Mouse (Mus musculus) limb, embryonic 13.5 days (tissue): ENCODE measurements around the gene Plxnb2. TPM values are rescaled to one million over a fixed set of nuclear protein-coding genes. Genes with fewer than 3 reads are reported as not detected.

Experiments used
- ATAC-seq: fragments of 200-750 bp; cut with Nextera tagmentation; 2 replicates; pipeline ENCODE4 v1.8.0; 2017; ENCODE audit warnings: low read depth, moderate number of reproducible peaks, moderate TSS enrichment; ENCODE audit not compliant: low FRiP score
- H3K27ac ChIP-seq: fragments of 300-500 bp; sonication (generic); 2 replicates; pipeline ENCODE4 v1.5.1; 2015; ENCODE audit warnings: inconsistent platforms, mild to moderate bottlenecking, moderate library complexity
- H3K27me3 ChIP-seq: fragments of 300-500 bp; sonication (generic); 2 replicates; pipeline ENCODE4 v1.6.1; 2015; ENCODE audit warnings: mild to moderate bottlenecking, inconsistent platforms
- H3K36me3 ChIP-seq: fragments of 300-500 bp; sonication (generic); 2 replicates; pipeline ENCODE4 v1.6.1; 2015; ENCODE audit warnings: inconsistent platforms, mild to moderate bottlenecking, moderate library complexity
- H3K4me1 ChIP-seq: fragments of 300-500 bp; sonication (generic); 2 replicates; pipeline ENCODE4 v1.6.1; 2015; ENCODE audit warnings: inconsistent platforms
- H3K4me2 ChIP-seq: fragments of 300-500 bp; sonication (generic); replicated peaks from 2 replicates; pipeline ENCODE4 v1.6.1; 2015; ENCODE audit warnings: inconsistent platforms, mild to moderate bottlenecking, moderate library complexity
- H3K4me3 ChIP-seq: fragments of 300-500 bp; sonication (generic); 2 replicates; pipeline ENCODE4 v1.5.1; 2015; ENCODE audit warnings: moderate library complexity, mild to moderate bottlenecking, inconsistent platforms
- H3K9ac ChIP-seq: fragments of 300-500 bp; sonication (generic); 2 replicates; pipeline ENCODE4 v1.6.1; 2015; ENCODE audit warnings: mild to moderate bottlenecking, inconsistent platforms
- H3K9me3 ChIP-seq: fragments of 300-500 bp; sonication (generic); 2 replicates; pipeline ENCODE4 v1.6.1; 2016; ENCODE audit warnings: inconsistent platforms
- WGBS: fragments of 180-500 bp; shearing (Covaris S2); methylation state at CpG from one replicate; pipeline ENCODE4 v1.1.7; 2015; 5-methylcytosine and 5-hydroxymethylcytosine counted together
- polyA plus RNA-seq: library from polyadenylated mRNA; unstranded; fragments of >200 nt; fragmentation: Nextera tagmentation; extraction: Ambion mirVana; gene quantifications from 2 replicates; pipeline ENCODE4 v1.2.1, GENCODE M21; 2015

Gene Plxnb2
- polyA plus RNA-seq, 1 experiment from 2014 or later, result 144 TPM

DNA sequence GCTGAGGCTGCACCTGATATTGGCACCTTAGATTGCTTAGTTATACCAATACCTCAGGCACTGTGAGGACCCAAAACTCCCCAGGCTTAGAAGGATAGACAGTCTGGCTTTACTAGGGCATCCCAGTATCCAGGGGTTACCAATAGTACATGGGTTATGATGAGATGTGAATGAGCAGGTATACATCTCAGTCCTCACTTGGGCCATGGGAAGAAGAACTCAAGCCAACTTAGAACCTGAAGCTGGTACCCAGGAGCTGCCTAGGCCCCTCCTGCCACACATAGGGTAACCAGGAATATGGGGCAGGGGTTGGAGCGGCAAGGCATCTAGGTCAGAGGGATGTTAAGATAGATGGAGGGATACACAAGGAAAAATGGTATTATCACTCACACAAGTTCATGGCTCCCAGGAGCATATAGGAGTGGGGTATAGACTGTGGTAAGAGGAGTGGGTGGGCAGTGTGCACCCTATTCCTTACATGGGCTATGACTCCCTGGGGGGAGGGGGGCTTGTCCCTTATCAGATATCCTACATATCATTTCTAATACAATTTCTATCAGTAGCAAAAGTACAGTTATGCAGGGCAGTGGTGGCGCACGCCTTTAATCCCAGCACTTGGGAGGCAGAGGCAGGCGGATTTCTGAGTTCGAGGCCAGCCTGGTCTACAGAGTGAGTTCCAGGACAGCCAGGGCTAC is 44.0 kb downstream of the Plxnb2 start:
- no peak overlapping the region for H3K9ac ChIP-seq
- WGBS, result 97% methylated on average over 5 of the region's 5 CpGs
- no peaks in the 10 kb centered on the region for H3K36me3 ChIP-seq
- H3K27ac ChIP-seq, result no peak overlapping the region
- H3K4me2 ChIP-seq, result no peak overlapping the region
- peaks cover 20% of the 10 kb centered on the region for H3K4me1 ChIP-seq
- ATAC-seq, result no peak
- no peak overlapping the region for H3K4me3 ChIP-seq
- peaks cover 32% of the 10 kb centered on the region for H3K27me3 ChIP-seq
- no peaks in the 10 kb centered on the region for H3K9me3 ChIP-seq

DNA sequence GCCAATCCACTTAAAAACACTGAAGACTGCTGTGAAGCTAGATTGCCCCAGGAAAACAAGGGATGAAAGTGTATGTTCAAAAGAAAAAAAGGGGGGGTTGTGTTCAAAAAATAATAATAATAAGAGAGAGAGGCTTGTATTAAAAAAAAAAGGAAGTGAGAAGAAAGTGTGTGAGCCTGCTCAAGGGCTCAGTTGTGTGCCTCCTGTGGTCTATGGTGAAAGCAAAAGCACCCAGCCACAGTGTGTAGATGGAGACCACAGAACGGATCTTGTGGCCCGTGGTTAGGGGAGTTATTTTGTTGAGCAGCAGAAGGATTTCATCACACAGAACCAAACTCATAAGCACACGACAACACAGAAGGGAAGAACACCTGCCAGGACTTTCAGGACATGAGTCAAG is 49.3 kb downstream of the Plxnb2 start:
- Histone ChIP-seq H3K4me2 (no peak overlapping the region), H3K4me1 (peaks cover 12% of the 10 kb centered on the region), H3K36me3 (no peaks in the 10 kb centered on the region), H3K27ac (no peak overlapping the region), H3K9me3 (no peaks in the 10 kb centered on the region), H3K9ac (no peak overlapping the region), H3K27me3 (no peaks in the 10 kb centered on the region), H3K4me3 (no peak overlapping the region)
- no peak for ATAC-seq
- 85% methylated on average over 3 of the region's 3 CpGs for WGBS

DNA sequence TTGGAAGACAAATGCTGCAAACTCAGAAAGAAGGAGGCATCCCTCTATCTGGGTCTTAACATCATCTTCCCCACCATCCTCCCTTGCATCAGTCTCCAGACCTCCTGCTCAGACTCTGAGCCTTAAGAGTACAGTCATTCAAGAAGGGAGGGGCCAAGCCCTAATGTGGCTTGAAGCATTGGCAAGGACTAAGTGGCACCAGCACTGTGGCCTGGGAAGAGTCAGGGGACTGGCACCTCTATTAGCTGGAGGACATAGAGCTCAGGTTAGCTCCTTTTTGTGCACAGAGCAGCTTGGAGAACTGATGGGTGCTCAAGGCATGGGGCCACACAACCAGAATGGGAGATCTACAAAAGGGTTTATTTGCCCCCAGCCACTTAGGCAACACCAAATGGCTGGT is 50.3 kb downstream of the Plxnb2 start:
- Histone ChIP-seq H3K27me3 (no peaks in the 10 kb centered on the region), H3K9ac (no peak overlapping the region), H3K4me3 (no peak overlapping the region), H3K36me3 (peaks cover 4% of the 10 kb centered on the region; the same call in 1 of the 2 replicates), H3K27ac (no peak overlapping the region), H3K9me3 (no peaks in the 10 kb centered on the region), H3K4me2 (no peak overlapping the region), H3K4me1 (peaks cover 12% of the 10 kb centered on the region)
- ATAC-seq, result no peak

DNA sequence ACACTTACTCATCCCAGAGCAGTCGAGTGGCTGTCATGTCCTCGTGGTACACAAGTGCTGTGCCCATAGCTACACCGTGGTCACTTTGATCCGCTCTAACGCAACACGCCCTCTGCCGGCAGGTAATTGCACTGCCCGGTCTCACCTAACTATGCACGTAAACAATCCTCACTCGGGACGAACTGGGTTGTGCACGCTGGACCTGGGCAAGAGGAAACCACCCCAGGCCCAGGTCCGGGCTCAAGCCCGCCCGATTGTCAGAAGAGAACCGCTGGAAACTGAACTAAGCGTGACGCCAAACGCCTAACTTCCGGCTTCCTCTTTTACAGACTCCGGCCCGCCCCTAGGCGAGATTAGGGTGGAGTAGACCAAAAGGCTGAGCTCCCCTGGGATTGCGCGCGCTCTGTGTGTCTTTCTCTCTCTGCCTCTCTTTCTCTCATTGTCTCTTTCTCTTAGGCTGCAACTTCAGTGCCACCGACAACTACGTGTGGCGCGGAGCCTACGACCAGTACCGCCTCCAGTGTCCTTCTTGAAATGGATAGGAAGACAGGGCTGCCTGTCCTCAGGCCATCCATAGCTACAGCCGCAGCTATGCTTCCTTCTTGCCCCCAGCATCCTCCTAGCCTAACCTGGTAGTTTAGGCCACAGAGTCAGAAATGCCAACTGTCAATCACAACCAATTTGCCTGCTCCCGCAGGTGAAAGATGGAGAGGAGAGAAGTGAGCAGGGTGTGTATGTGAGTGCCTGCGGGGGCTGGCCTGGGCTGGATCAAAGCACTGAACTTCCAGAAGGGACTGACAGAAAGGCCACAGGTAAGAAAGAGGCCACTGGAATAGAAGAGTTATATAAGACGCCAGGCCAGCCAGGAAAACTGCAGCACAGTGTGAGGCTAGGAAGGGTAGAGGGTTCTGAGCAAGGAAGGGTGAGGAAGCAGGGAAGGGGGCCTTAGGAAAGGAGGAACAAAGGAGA is 51.9 kb downstream of the Plxnb2 start, which contains the start of gene Hdac10:
Hdac10 (minus strand) TSS at position 319 of the 969 bp plus-strand sequence.
- 3% methylated on average over 36 of the region's 36 CpGs for WGBS
- Histone ChIP-seq H3K4me2 (peak within 1 kb of the TSS; percentile 86), H3K27me3 (no peaks in the 10 kb centered on the region), H3K36me3 (peaks cover 7% of the 10 kb centered on the region; the same call in 1 of the 2 replicates), H3K9ac (peak within 1 kb of the TSS; percentile 75), H3K9me3 (no peaks in the 10 kb centered on the region), H3K4me3 (peak within 1 kb of the TSS; percentile 63), H3K4me1 (peaks cover 19% of the 10 kb centered on the region), H3K27ac (peak within 1 kb of the TSS; percentile 68)
- ATAC-seq, result peak; percentile 82

DNA sequence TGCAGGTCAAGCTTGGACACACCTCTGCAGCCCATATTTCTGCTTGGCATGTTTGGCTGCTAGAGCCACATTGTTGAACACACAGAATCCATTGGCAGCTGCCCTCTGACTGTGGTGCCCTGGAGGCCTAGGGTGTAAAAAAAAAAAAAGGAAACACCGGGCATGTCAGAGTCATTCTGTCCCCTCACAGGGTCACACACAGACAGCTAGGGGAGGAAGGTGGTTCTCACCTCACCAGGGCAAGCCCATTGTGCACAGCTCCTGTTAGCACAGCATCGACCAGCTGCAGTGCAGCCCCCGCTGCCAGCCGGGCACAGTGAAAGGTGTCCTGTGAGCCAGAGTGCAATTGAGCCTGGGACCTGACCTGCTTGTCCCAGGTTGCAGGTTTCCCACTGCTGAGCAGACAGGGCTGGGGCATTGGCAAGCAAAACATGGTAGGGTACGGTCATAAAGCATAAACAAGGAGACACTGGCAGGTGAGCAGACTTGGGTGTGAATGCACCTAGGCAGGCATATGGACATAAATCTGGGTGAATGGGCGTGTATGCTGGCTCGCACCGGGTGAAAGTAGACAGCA is 53.1 kb downstream of the Plxnb2 start:
- H3K36me3 ChIP-seq, result peaks cover 7% of the 10 kb centered on the region; the same call in 1 of the 2 replicates
- H3K4me3 ChIP-seq, result peak overlapping the region; percentile 63
- H3K4me1 ChIP-seq, result peaks cover 23% of the 10 kb centered on the region
- no peak overlapping the region for H3K27ac ChIP-seq
- H3K9ac ChIP-seq, result peak overlapping the region; percentile 75; the same call in 1 of the 2 replicates
- no peaks in the 10 kb centered on the region for H3K27me3 ChIP-seq
- WGBS, result 82% methylated on average over 8 of the region's 8 CpGs
- H3K9me3 ChIP-seq, result no peaks in the 10 kb centered on the region
- ATAC-seq, result no peak
- peak overlapping the region; percentile 86 for H3K4me2 ChIP-seq

DNA sequence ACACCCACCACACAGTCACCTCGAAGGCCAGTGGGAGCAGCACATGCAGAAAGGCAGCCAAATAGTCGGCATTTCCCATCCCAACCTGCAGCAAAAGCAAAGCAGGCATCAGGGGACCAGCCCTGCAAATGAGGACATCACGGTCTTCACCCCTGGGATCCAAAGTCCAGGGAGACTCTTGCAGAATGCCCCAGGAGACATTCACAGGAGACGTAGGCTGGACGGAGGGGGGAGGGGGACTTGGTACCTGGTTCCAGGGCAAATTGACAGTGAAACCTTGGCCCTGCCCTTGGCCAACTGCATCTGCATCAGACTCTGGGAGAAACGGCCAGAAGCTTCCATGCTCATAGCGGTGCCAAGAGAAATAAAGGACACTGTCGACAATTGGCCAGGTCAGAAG is 54.0 kb downstream of the Plxnb2 start:
- H3K4me3 ChIP-seq, result no peak overlapping the region
- 88% methylated on average over 8 of the region's 8 CpGs for WGBS
- H3K27me3 ChIP-seq, result no peaks in the 10 kb centered on the region
- no peak overlapping the region for H3K4me2 ChIP-seq
- H3K9ac ChIP-seq, result no peak overlapping the region
- no peak for ATAC-seq
- no peak overlapping the region for H3K27ac ChIP-seq
- H3K36me3 ChIP-seq, result peaks cover 7% of the 10 kb centered on the region; the same call in 1 of the 2 replicates
- peaks cover 31% of the 10 kb centered on the region for H3K4me1 ChIP-seq
- no peaks in the 10 kb centered on the region for H3K9me3 ChIP-seq

DNA sequence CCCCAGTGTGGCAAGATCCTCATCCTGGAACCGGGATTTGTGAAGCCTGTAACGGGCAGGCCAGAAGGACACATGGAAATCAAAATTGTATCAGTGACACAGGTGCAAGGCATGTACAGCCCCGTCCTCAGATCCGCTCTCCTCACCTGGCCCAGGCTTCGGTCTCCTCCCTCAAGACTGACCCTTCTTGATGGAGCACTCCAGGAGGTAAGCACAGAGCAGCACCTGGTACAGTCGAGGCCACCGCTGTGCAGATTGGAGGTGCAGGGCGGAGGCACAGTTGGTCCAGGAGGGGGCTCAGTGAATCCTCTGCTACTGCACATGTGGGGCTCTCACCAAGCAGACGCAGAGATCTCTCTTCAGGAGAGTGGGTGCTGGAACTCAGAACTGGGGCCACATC is 55.2 kb downstream of the Plxnb2 start:
- no peak overlapping the region for H3K4me3 ChIP-seq
- no peaks in the 10 kb centered on the region for H3K27me3 ChIP-seq
- no peak overlapping the region for H3K27ac ChIP-seq
- H3K4me2 ChIP-seq, result no peak overlapping the region
- peaks cover 9% of the 10 kb centered on the region for H3K36me3 ChIP-seq
- peaks cover 44% of the 10 kb centered on the region for H3K4me1 ChIP-seq
- 93% methylated on average over 9 of the region's 9 CpGs for WGBS
- ATAC-seq, result no peak
- no peak overlapping the region for H3K9ac ChIP-seq
- no peaks in the 10 kb centered on the region for H3K9me3 ChIP-seq

DNA sequence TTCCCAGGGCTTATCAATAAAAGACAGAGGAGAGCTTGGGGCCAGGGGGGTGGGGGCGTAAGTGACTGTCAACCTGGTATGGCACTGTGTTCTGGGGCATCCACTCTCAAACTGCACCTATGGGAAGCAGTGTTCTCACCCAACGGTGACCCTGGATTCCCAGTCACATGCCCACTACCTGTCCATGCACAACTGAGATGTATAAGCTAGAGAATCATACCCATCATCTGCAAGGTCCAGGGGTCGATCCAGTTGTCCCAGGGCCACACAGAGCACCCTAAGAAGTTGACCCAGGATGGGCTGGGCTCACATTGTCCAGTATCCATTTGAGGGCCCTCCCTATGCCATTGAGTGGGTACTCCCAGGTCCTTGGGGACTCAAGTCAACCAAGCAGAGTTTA is 56.3 kb downstream of the Plxnb2 start:
- no peak overlapping the region; the same call in 1 of the 2 replicates for H3K9ac ChIP-seq
- peak overlapping the region; percentile 96; the same call in 1 of the 2 replicates for H3K4me2 ChIP-seq
- H3K4me1 ChIP-seq, result peaks cover 54% of the 10 kb centered on the region
- H3K27ac ChIP-seq, result no peak overlapping the region
- no peaks in the 10 kb centered on the region for H3K9me3 ChIP-seq
- no peaks in the 10 kb centered on the region for H3K27me3 ChIP-seq
- ATAC-seq, result no peak
- no peak overlapping the region for H3K4me3 ChIP-seq
- WGBS, result 91% methylated on average over 3 of the region's 3 CpGs
- H3K36me3 ChIP-seq, result peaks cover 19% of the 10 kb centered on the region

DNA sequence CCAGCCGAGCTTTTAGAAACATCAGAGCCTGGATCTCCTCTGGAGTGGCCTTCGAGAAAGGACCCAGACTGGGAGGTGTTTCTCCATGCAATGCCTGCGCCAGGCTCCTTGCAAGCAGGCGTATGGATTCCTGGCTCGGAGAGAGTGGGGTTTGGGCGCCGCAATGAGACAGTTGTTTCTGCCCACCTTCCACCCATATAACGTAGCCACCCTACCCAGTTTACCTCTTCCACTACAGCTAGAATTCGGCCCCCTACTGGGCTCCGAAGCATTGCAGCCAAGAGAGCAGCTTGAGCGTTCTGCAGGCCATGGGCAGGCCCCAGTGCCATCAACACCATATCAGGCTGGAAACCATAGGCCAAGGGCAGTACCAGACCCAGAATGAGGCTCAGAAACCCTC is 57.0 kb downstream of the Plxnb2 start:
- peak overlapping the region; percentile 96 for H3K4me2 ChIP-seq
- peaks cover 26% of the 10 kb centered on the region for H3K36me3 ChIP-seq
- ATAC-seq, result no peak
- 31% methylated on average over 11 of the region's 11 CpGs for WGBS
- H3K9me3 ChIP-seq, result no peaks in the 10 kb centered on the region
- peak overlapping the region; percentile 72; the same call in 1 of the 2 replicates for H3K27ac ChIP-seq
- peaks cover 50% of the 10 kb centered on the region for H3K4me1 ChIP-seq
- peak overlapping the region; percentile 88 for H3K4me3 ChIP-seq
- no peaks in the 10 kb centered on the region for H3K27me3 ChIP-seq
- H3K9ac ChIP-seq, result peak overlapping the region; percentile 87

DNA sequence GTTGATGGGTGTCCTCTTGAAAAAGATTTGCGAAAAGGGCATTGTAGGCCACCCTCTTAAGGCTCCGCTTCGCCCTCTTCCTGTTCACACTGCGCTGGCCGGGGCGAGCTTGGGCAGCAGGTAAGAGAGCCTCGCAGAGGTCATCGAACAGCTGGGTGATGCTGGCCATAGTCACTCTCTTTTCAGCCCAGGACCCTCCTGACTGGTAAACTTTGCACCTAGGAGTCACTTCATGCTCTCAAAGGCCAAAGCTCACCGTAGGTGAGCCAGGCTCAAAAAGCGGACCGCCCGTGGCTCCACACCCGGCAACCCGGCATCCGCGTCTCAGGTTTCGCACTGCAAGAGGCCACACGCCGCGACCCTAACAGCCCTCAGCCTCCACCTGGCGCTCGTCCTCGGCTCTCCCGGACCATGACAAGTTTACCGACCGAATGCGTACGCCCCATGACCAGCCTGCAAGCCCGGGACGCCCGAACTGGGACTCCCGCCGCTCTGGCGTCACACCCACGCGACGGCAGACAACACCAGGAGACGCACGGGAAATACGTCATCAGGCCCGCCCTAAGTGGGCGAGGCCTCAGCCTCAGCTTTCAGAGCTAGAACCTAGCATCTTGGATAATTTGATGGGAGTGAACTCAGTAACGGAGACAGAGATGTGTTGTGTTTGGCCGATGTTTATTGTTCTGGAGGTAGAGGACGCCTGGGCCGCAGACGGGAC is 57.8 kb downstream of the Plxnb2 start, which contains the start of gene Tubgcp6:
Tubgcp6 (minus strand) TSS at position 464 of the 718 bp plus-strand sequence.
- H3K36me3 ChIP-seq, result peaks cover 33% of the 10 kb centered on the region
- under 1% methylated on average over 47 of the region's 47 CpGs for WGBS
- no peaks in the 10 kb centered on the region for H3K27me3 ChIP-seq
- peak; percentile 87 for ATAC-seq
- no peaks in the 10 kb centered on the region for H3K9me3 ChIP-seq
- H3K4me2 ChIP-seq, result peak within 1 kb of the TSS; percentile 96
- H3K27ac ChIP-seq, result peak within 1 kb of the TSS; percentile 72; the same call in 1 of the 2 replicates
- H3K9ac ChIP-seq, result peak within 1 kb of the TSS; percentile 87
- peak within 1 kb of the TSS; percentile 88 for H3K4me3 ChIP-seq
- peaks cover 46% of the 10 kb centered on the region for H3K4me1 ChIP-seq

DNA sequence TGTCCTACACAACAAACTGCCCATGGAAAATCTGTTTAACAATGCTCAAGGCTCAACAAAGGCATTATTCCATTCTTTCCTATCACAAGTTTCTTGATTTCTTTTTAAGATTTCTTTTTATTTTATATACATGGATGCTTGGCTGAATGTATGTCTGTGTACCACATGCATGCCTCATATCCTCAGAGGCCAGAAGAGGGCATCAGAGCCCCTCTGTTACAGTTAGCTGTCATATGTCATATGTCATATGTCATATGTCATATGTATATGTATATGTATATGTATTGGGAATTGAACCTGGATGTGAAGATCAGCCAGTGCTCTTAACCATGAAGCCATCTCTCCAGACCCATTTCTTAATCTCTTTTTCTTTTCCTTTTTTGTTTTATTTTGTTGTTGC is 62.6 kb downstream of the Plxnb2 start:
- no peak overlapping the region for H3K27ac ChIP-seq
- peaks cover 31% of the 10 kb centered on the region for H3K4me1 ChIP-seq
- no peaks in the 10 kb centered on the region for H3K27me3 ChIP-seq
- no peak overlapping the region for H3K4me3 ChIP-seq
- no peak for ATAC-seq
- no peak overlapping the region for H3K9ac ChIP-seq
- H3K36me3 ChIP-seq, result peaks cover 69% of the 10 kb centered on the region
- no peak overlapping the region for H3K4me2 ChIP-seq
- H3K9me3 ChIP-seq, result no peaks in the 10 kb centered on the region
